Mouse (Mus musculus) retina, embryonic 14.5 days (tissue): ENCODE data around the gene Zbed4.
"Not testable (repeated sequence)": the region's sequence is repeated elsewhere in the genome, so short reads cannot be mapped to it uniquely, and the experiment has no call there.

Experiments used
- DNase-seq: peaks from one replicate; pipeline ENCODE4 v3.0.0-alpha.2; 2015; ENCODE audit warnings: low spot score

Zbed4 gene

GRCm38 (mm10) chr15:88810369-88810768 is 58.9 kb downstream of the Zbed4 start:
- DNase-seq, result no peak

DNA sequence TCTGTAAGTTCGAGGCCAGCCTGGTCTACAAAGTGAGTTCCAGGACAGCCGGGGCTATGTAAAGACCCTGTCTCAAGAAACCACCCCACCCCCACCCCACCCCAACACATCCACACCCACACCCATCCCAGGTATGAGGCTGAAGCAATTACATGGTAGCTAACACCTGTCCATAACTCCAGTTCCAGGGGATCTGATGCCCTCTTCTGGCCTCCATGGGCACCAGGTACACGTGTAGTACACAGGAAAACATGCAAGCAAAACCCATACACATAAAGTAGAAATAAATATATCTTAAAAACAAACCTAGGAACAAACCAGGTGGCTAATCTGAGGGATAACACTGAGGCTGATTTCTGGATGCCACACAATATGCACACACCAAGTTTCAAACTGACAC is 61.8 kb downstream of the Zbed4 start:
- DNase-seq, result no peak

GRCm38 (mm10) chr15:88813873-88814272 is 62.4 kb downstream of the Zbed4 start:
- DNase-seq, result not testable (repeated sequence)

DNA sequence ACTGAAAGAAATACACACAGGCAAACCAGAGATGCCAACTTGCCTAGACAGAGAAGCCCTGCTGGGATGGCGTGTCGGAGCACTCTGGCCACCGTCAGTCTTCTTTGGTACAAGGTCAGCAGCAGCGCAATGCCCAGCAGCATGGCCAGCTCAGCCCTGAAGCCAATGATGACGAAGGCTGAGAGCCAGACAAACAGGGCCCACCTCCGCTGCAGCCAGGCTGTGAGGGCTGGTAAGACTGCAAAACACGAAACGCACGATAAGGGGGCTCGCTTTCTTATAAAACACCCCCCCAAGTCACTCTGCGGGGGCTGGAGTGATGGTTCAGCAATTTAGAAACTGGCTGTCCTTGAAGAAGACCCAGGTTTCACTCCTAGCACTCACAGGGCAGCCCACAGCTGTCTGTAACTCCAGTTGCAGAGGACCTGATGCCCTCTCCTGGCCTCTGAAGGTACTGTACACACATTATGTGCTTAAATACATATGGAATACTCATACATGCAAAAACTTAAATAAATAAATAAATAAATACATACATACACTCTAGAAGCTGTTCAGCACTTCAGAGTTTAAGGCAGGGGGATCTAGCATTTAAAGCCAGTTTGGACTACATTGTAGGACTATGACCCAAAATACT is 63.1 kb downstream of the Zbed4 start:
- DNase-seq, result peak; percentile 42

GRCm38 (mm10) chr15:88815196-88815700 is 63.8 kb downstream of the Zbed4 start:
- DNase-seq, result no peak

DNA sequence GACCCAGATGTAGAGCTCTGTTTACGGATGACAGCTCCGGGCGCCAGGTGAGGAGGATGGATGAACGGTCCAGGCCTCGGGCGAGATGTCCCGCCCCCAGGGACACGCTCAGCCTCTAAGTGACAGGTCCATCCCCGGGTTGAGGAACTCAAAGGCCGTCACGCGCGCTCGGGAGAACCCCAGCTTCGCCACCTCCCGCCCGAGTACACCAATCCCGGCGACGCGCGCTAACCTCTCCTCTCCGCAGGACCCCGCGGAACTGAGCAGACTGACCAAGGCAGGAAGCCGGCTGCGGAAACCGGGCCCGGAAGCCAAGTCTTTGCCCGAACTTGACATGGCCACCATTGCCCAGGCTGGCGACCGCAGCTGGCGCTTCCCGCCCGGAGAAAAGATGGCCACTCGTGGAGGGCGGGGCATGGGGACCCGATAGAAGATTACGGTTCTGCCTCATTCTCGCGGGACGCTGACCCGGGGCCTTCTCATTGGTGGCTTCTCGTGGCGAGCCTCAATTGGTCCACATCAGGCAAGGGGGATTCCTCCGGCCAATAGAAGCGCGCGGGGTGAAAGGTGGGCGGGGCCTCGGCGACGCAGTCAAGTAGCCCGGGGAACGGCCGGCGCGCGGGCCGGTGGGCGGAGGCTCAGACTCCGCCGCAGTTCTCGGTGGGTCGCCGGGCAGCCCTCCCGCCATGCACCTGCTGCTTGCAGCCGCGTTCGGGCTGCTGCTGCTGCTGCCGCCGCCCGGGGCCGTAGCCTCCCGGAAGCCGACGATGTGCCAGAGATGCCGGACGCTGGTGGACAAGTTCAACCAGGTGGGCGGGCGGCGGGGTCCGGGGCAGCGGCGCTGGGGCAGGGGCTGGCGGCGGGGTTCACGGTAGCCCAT is 67.8 kb downstream of the Zbed4 start, which contains the start of the genes Alg12 and Creld2:
Gene Alg12 (minus strand): TSS at position 293 of the 880 bp plus-strand sequence.
Gene Creld2 (plus strand): TSS at position 621 of the 880 bp plus-strand sequence.
- DNase-seq, result peak; percentile 99

DNA sequence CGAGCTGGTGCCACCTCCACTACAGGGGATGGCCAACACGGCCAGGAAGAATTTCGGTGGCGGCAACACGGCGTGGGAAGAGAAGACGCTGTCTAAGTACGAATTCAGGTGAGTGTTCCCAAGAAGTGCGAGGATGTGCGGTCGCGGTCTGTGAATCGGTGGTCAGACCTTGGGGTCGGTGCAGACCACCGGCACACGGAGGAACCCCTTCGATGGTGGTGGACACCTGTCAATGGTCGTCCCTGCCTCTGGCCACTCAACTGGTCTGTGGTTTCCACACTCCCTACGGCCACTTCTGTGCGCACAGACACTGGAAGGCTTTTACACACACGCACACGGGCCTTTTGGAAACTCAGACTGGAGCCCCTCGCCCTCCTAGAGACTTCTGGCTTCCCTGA is 68.4 kb downstream of the Zbed4 start:
- no peak for DNase-seq

GRCm38 (mm10) chr15:88821403-88821802 is 69.9 kb downstream of the Zbed4 start:
- no peak for DNase-seq

DNA sequence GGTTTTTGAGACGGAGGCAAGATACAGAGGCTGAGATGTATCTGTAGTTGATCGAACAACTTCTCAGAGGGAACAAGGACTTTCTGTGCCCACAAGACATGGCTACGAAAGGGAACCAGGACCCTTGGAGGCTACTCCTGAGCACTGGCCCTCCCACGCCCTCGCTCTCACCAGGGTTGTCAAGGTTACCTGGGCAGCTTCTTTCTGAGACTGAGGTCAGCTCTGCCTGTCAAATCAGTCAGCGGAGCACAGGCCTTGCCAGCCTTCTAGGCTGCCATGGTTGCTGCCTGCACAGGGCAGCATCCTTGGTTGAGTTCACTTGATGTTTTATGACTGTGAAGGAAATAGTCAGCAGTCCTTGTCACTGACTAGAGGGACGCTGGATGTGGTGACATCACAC is 71.1 kb downstream of the Zbed4 start:
- no peak for DNase-seq

- DNase-seq, result no peak
Measured at GRCm38 (mm10) chr15:88823376-88823775, 71.9 kb downstream of the Zbed4 start.

DNA sequence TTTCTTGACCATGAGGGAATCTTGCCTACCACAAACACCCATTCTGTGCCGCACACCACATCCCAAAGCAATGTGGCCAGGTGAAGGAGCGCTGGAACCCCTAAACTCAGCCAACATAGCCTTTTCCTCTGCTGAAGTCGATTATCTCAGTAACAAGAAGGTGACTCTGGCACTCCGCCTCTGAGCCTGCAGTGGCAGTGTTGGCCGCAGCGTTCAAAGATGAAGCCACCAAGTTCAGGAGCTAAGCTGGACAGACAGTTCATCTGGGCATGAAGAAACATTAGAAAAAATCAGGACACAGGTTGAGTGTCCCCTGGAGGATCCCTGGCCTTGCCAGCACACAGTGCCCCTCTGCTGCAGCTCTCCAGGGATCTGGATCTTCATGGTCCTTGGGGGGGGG is 76.0 kb downstream of the Zbed4 start:
- DNase-seq, result no peak

GRCm38 (mm10) chr15:88827991-88828799 is 76.7 kb downstream of the Zbed4 start:
- DNase-seq, result peak; percentile 73

GRCm38 (mm10) chr15:88828800-88829705 is 77.6 kb downstream of the Zbed4 start:
- peak; percentile 94 for DNase-seq

DNA sequence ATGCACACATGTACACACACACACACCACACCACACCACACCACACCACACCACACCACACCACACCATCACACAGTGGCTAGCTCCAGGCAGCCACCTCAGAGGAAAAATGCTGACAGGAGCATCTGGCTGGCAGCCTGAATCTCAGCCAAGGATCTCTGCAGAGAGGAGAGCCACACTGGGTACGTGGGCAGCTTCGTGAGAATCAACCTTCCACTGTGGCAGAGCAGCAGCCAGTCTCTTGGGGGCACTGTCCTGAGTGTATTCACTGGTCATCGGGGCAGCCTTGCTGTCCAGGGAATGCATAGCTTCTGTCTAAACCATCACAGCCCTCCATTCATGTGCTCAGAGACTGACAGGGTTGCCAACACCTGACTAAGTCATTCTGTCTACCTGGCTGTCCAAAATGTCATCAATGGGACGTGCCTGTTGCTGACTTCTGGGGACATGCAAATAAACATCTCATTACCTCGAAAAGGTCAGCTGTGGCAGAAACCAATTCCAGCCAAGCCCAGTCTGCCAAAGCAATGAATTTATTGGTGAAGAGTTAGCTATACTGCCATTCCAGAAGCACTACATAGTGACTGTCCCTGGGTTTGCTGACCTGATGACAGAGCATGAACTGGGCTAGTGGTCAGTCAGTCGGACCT is 78.5 kb downstream of the Zbed4 start:
- no peak for DNase-seq

DNA sequence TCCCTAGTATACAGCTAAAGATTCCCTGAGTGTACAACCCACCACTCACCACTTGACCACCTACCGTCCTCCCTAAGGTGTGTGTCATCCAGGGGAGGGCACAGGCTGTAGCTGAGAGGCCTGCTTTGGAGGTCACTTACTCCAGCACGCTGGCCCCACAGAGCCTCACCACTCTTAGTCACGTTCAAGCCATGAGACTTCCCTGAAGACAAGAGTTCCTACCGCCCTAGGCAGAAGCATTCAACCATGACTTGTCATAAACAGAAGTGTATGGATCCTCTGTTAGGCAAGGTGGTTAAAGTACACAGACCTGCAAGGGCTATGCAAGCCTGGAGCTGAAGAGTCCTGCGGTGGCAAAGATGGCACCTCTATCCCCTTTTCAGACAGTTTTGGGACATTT is 79.2 kb downstream of the Zbed4 start:
- DNase-seq, result no peak

DNA sequence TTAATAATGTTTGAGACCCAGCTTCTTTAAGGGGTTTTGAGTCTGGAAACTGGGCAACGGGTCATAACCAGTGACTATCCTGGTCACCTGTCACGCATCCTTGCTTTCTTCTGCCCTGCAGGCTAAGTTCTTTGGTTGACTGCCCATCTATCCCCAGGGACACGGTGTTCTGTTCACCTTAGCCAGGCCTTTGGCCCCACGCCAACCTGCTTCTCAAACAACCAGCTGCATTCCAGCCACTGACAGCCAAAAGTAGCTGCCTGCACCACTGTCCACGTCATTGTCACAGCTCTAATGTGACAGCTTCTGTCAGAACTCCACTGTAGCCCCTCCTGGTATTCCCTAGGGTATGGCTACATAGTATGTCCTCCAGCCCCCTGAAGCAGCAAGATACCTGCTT is 80.0 kb downstream of the Zbed4 start:
- no peak for DNase-seq

GRCm38 (mm10) chr15:88832536-88832935 is 81.1 kb downstream of the Zbed4 start:
- no peak for DNase-seq
